Mouse (Mus musculus): Measurements from ENCODE around the gene Ascc1. TPM values are rescaled to one million over a fixed set of nuclear protein-coding genes. Genes with fewer than 3 reads are reported as not detected.

Gene Ascc1
- polyA plus RNA-seq, 1 experiment from 2014 or later: 57.8 TPM

DNA sequence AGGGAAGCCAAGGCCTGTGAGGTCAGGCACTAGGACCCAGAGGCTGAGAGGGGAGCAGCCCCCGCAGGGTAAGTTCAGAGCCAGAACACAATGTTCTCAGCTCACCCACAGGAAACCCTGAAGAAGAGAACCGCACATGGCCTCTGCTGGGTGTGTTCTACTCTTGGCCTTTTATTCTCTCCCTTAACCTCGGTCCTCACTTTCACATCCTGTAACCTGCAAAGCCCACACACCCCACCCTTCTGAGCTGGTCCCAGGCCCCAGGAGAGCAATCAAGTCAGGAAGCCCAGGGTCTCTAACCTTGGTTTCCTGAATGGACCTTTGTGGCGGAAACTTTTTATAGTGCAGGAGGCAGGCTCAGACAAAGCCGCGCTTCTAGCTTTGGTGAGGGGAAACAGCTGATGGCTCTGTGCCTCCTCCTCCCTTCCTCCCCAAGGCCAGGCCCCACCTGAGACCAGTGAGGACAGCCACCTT is 28.4 kb upstream of the Ascc1 start:
- DNase-seq (ENCODE audit: low spot score) (peak; percentile 90), ATAC-seq (replicated peaks; ENCODE audit: low FRiP score, low read depth) (peak; percentile 59)
- no peak overlapping the region for H3K4me3 ChIP-seq (replicated peaks; ENCODE audit: low read depth, low read length)
- no peaks in the 10 kb centered on the region for H3K36me3 ChIP-seq (ENCODE audit: insufficient read depth, low read length)
- no peak overlapping the region for H3K4me2 ChIP-seq (ENCODE audit: low read length)
- H3K9ac ChIP-seq (ENCODE audit: low read depth, low read length): no peak overlapping the region
- WGBS: 8% methylated on average over 6 of the region's 6 CpGs
- H3K27ac ChIP-seq: peak overlapping the region; percentile 84
- no peak for TF ChIP-seq CTCF (IDR thresholded peaks at IDR 0.05; ENCODE audit: low read depth)
- H3K27me3 ChIP-seq (ENCODE audit: insufficient read depth, low read length): no peaks in the 10 kb centered on the region
- peaks cover 36% of the 10 kb centered on the region for H3K4me1 ChIP-seq (replicated peaks; ENCODE audit: insufficient read depth, low read length)
- no peaks in the 10 kb centered on the region for H3K9me3 ChIP-seq (replicated peaks; ENCODE audit: low read length)

- TF ChIP-seq CTCF (IDR thresholded peaks at IDR 0.05; ENCODE audit: low read depth): no peak
- Histone ChIP-seq H3K9ac (ENCODE audit: low read depth, low read length) (no peak overlapping the region), H3K4me1 (replicated peaks; ENCODE audit: insufficient read depth, low read length) (peaks cover 40% of the 10 kb centered on the region), H3K36me3 (ENCODE audit: insufficient read depth, low read length) (no peaks in the 10 kb centered on the region), H3K4me3 (replicated peaks; ENCODE audit: low read depth, low read length) (no peak overlapping the region), H3K27me3 (ENCODE audit: insufficient read depth, low read length) (no peaks in the 10 kb centered on the region), H3K4me2 (ENCODE audit: low read length) (no peak overlapping the region), H3K9me3 (replicated peaks; ENCODE audit: low read length) (no peaks in the 10 kb centered on the region), H3K27ac (peak overlapping the region; percentile 84)
- DNase-seq (ENCODE audit: low spot score) (peak; percentile 73), ATAC-seq (replicated peaks; ENCODE audit: low FRiP score, low read depth) (peak; percentile 50)
- 41% methylated on average over 3 of the region's 3 CpGs for WGBS
Measured at GRCm38 (mm10) chr10:59974786-59975185, 27.8 kb upstream of the Ascc1 start.

DNA sequence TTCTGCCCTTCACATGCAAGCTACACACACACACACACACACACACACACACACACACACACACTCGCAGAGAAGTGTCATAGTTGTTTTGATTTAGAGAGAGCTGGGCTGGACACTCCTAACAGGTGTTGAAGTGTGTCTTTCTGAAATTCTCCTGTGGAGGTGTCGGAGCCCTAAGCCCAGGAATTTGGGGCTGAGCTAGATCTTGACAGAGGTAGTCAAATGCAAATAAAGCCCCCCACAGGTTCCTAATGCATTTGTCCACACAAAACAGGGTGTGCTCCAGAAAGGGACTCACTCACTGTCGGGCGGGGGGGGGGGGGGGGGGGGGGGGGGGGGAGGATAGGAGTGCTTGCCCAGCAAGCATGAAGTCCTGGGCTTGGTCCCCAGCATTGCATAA is 25.5 kb upstream of the Ascc1 start:
- DNase-seq (ENCODE audit: low spot score) (no peak), ATAC-seq (replicated peaks; ENCODE audit: low FRiP score, low read depth) (no peak)
- Histone ChIP-seq H3K4me1 (replicated peaks; ENCODE audit: insufficient read depth, low read length) (peaks cover 34% of the 10 kb centered on the region), H3K27ac (no peak overlapping the region), H3K27me3 (ENCODE audit: insufficient read depth, low read length) (no peaks in the 10 kb centered on the region), H3K4me3 (replicated peaks; ENCODE audit: low read depth, low read length) (no peak overlapping the region), H3K36me3 (ENCODE audit: insufficient read depth, low read length) (no peaks in the 10 kb centered on the region), H3K4me2 (ENCODE audit: low read length) (no peak overlapping the region), H3K9ac (ENCODE audit: low read depth, low read length) (no peak overlapping the region), H3K9me3 (replicated peaks; ENCODE audit: low read length) (no peaks in the 10 kb centered on the region)
- WGBS: 59% methylated on average over 2 of the region's 4 CpGs
- no peak for TF ChIP-seq CTCF (IDR thresholded peaks at IDR 0.05; ENCODE audit: low read depth)

DNA sequence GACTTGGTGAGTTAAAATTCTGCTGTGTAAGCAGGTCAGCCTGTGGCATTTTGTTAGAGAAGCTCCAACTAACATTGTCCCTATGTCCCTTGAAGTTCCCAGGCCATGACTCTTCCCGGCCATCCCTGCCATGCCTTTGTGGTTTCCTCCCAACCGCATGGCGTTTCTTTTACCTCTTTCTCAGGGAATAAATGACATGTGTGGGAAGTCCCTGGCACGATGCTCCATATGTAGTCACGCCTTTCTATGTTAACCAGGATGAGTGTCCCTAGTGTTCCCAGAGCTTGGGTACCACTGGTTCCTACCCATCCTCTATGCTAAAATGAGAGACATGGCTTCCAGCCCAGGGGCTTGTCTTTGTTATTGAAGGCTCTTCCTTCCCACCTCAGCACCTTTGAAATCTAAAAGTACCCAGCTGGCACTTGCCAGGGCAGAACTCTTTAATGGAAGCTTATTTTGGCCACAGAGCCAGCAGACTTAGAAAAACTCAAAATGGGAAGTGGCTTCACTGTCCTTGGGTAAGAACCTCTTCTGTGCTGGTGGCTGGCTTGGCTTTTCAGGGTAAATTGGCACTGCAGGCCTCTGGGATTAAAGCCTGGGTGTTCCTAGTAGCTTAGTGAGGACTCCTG is 24.8 kb upstream of the Ascc1 start:
- ATAC-seq (replicated peaks; ENCODE audit: low FRiP score, low read depth): no peak
- no peak overlapping the region for H3K9ac ChIP-seq (ENCODE audit: low read depth, low read length)
- no peak overlapping the region for H3K4me2 ChIP-seq (ENCODE audit: low read length)
- H3K9me3 ChIP-seq (replicated peaks; ENCODE audit: low read length): no peaks in the 10 kb centered on the region
- H3K4me3 ChIP-seq (replicated peaks; ENCODE audit: low read depth, low read length): no peak overlapping the region
- TF ChIP-seq CTCF (IDR thresholded peaks at IDR 0.05; ENCODE audit: low read depth): no peak
- no peaks in the 10 kb centered on the region for H3K36me3 ChIP-seq (ENCODE audit: insufficient read depth, low read length)
- H3K27ac ChIP-seq: peak overlapping the region; percentile 47
- no peak for DNase-seq (ENCODE audit: low spot score)
- H3K4me1 ChIP-seq (replicated peaks; ENCODE audit: insufficient read depth, low read length): peaks cover 33% of the 10 kb centered on the region
- WGBS: 85% methylated on average over 5 of the region's 5 CpGs
- H3K27me3 ChIP-seq (ENCODE audit: insufficient read depth, low read length): no peaks in the 10 kb centered on the region

- H3K36me3 ChIP-seq (ENCODE audit: insufficient read depth, low read length): no peaks in the 10 kb centered on the region
- no peak for DNase-seq (ENCODE audit: low spot score)
- peaks cover 28% of the 10 kb centered on the region for H3K4me1 ChIP-seq (replicated peaks; ENCODE audit: insufficient read depth, low read length)
- no peak for ATAC-seq (replicated peaks; ENCODE audit: low FRiP score, low read depth)
- H3K9ac ChIP-seq (ENCODE audit: low read depth, low read length): no peak overlapping the region
- H3K9me3 ChIP-seq (replicated peaks; ENCODE audit: low read length): no peaks in the 10 kb centered on the region
- no peak overlapping the region for H3K4me2 ChIP-seq (ENCODE audit: low read length)
- H3K4me3 ChIP-seq (replicated peaks; ENCODE audit: low read depth, low read length): no peak overlapping the region
- WGBS: 48% methylated on average over 2 of the region's 2 CpGs
- H3K27ac ChIP-seq: peak overlapping the region; percentile 47
- TF ChIP-seq CTCF (IDR thresholded peaks at IDR 0.05; ENCODE audit: low read depth): no peak
- H3K27me3 ChIP-seq (ENCODE audit: insufficient read depth, low read length): no peaks in the 10 kb centered on the region
Measured at GRCm38 (mm10) chr10:59978401-59978800, 24.2 kb upstream of the Ascc1 start.

GRCm38 (mm10) chr10:59978873-59979743 is 23.5 kb upstream of the Ascc1 start:
- no peaks in the 10 kb centered on the region for H3K36me3 ChIP-seq (ENCODE audit: insufficient read depth, low read length)
- no peak overlapping the region for H3K9ac ChIP-seq (ENCODE audit: low read depth, low read length)
- no peaks in the 10 kb centered on the region for H3K27me3 ChIP-seq (ENCODE audit: insufficient read depth, low read length)
- ATAC-seq (replicated peaks; ENCODE audit: low FRiP score, low read depth) (no peak), DNase-seq (ENCODE audit: low spot score) (peak; percentile 92)
- peak; percentile 17; the same call in 1 of the 2 replicates for TF ChIP-seq CTCF (IDR thresholded peaks at IDR 0.05; ENCODE audit: low read depth)
- H3K4me2 ChIP-seq (ENCODE audit: low read length): no peak overlapping the region
- H3K27ac ChIP-seq: peak overlapping the region; percentile 47; the same call in 1 of the 2 replicates
- 23% methylated on average over 11 of the region's 11 CpGs for WGBS
- H3K4me3 ChIP-seq (replicated peaks; ENCODE audit: low read depth, low read length): no peak overlapping the region
- H3K4me1 ChIP-seq (replicated peaks; ENCODE audit: insufficient read depth, low read length): peaks cover 23% of the 10 kb centered on the region
- no peaks in the 10 kb centered on the region for H3K9me3 ChIP-seq (replicated peaks; ENCODE audit: low read length)

Data from kidney, postnatal 0 days (tissue).